ENCODE assay signal across 16 mouse cellular contexts in genomic region chr3:21341916-21342315, GRCm38 (mm10).
"Had no signal": no experiment of that assay in that cellular context is flagged by ENCODE, and none has a peak within 500 bp of the region (broad histone marks: within the 10 kb centered on the region; RNA-seq: fewer than 3 reads in every experiment).

No protein-coding gene starts in this region.

- H3K9ac ChIP-seq: neural tube, embryonic 13.5 days; neural tube, embryonic 15.5 days; stomach, embryonic 15.5 days had no signal

- DNase-seq: retina, postnatal 1 day; right cerebral cortex, adult 18-20 months; right cerebral cortex, postnatal 14 days; right cerebral cortex, postnatal 25 days; right cerebral cortex, postnatal 4 days; spleen, adult 18-20 months; thymus, adult 18-20 months; thymus, adult 2 months; thymus, postnatal 14 days; thymus, postnatal 25 days; thymus, postnatal 36 days; thymus, postnatal 4 days had no signal

- H3K27me3 ChIP-seq: neural tube, embryonic 13.5 days; neural tube, embryonic 15.5 days; stomach, embryonic 15.5 days had no signal

- H3K4me1 ChIP-seq: neural tube, embryonic 13.5 days; neural tube, embryonic 15.5 days; stomach, embryonic 15.5 days had no signal

- H3K4me3 ChIP-seq: neural tube, embryonic 13.5 days; neural tube, embryonic 15.5 days; stomach, embryonic 15.5 days had no signal

- H3K9me3 ChIP-seq: neural tube, embryonic 13.5 days; neural tube, embryonic 15.5 days; stomach, embryonic 15.5 days had no signal

- H3K27ac ChIP-seq: neural tube, embryonic 13.5 days; neural tube, embryonic 15.5 days; stomach, embryonic 15.5 days; stomach, postnatal 0 days had no signal

- H3K36me3 ChIP-seq: neural tube, embryonic 13.5 days; neural tube, embryonic 15.5 days; stomach, embryonic 15.5 days had no signal
